Mouse (Mus musculus) bone marrow macrophage, adult 2 months (primary cell): ENCODE data around the gene Syne3.

Source experiments
- CTCF ChIP-seq: IDR thresholded peaks from 2 replicates; pipeline ENCODE4 v1.5.1; 2012; ENCODE audit warnings: low read depth, mild to moderate bottlenecking, low read length, moderate library complexity
- POLR2A ChIP-seq: IDR thresholded peaks from 2 replicates; pipeline ENCODE4 v1.6.1; 2012; ENCODE audit warnings: mild to moderate bottlenecking, low read depth, low read length, borderline replicate concordance

DNA sequence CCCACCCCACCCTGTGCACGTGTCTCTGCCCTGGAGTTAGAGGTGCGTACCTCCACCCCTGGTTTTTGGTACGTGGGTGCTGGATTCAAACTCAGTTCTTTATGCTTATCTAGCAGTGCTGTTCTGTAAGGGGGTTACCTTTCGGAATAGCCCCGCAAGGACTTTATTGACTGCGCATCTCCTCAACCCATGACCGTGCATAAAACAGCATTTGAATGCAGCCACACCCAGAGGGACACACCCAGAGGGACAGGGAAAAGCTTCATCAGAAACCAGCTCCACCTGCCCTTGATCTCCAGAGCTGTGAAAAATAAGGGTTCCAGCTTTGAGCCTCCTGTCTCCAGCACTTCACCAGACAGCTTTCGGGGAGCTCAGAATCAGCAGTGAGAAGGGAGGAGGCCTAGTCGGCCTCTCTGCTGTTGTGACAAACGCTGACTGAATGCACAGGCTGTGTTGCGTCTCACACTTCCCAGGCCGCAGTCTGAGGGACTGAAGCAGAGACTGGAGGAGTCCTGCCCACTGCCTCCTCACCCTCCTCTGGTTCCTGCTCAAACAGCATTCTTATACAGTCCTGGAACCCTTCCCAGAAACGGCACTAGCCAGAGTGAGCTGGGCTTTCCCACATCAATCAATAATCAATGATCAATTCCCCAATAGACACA, 107.1 kb downstream of the Syne3 start:
- TF ChIP-seq CTCF (no peak), POLR2A (no peak)
